Mouse (Mus musculus) brain, embryonic 14.5 days (tissue): ENCODE results near the gene Eml3. TPM values are rescaled to one million over a fixed set of nuclear protein-coding genes. Genes with fewer than 3 reads are reported as not detected.
"Not testable (repeated sequence)": the region's sequence is repeated elsewhere in the genome, so short reads cannot be mapped to it uniquely, and the experiment has no call there.

Source experiments
- DNase-seq: peaks from one replicate; pipeline ENCODE4 v3.0.0-alpha.2; 2011; ENCODE audit warnings: low read depth
- CTCF ChIP-seq: fragments of 200-500 bp; IDR thresholded peaks from 2 replicates; pipeline ENCODE4 v1.5.1; 2012; ENCODE audit warnings: inconsistent platforms, mild to moderate bottlenecking, moderate library complexity, borderline replicate concordance; ENCODE audit not compliant: insufficient read depth, insufficient read length; ENCODE audit errors: extremely low read depth
- POLR2A ChIP-seq: fragments of 200-500 bp; IDR thresholded peaks from 2 replicates; pipeline ENCODE4 v1.6.1; 2012; ENCODE audit warnings: mild to moderate bottlenecking, inconsistent platforms, borderline replicate concordance; ENCODE audit not compliant: poor library complexity, insufficient read depth, insufficient read length, severe bottlenecking; ENCODE audit errors: extremely low read depth
- polyA plus RNA-seq: library from polyadenylated mRNA; depleted of rRNA; stranded (reverse); fragments of >200 nt; gene quantifications from 2 replicates; pipeline ENCODE4 v1.2.3, GENCODE M21; 2012

Eml3 gene
- polyA plus RNA-seq, 1 experiment: 14.7 TPM

GRCm38 (mm10) chr19:8895397-8895960 lies 33.9 kb upstream of the Eml3 start:
- no peak for DNase-seq
- no peak for TF ChIP-seq POLR2A
- no peak for TF ChIP-seq CTCF

- DNase-seq: not testable (repeated sequence)
Observed at GRCm38 (mm10) chr19:8896231-8896630, 33.1 kb upstream of the Eml3 start.

GRCm38 (mm10) chr19:8897211-8897864 lies 32.0 kb upstream of the Eml3 start:
- peak; percentile 41 for DNase-seq

- TF ChIP-seq POLR2A: peak; percentile 54; the same call in 1 of the 2 replicates
- TF ChIP-seq CTCF: 0 out of 2 replicates have a peak, but pooled peaks have one; percentile 6
- peak; percentile 99 for DNase-seq
Observed at GRCm38 (mm10) chr19:8897865-8898495, 31.4 kb upstream of the Eml3 start, which contains the start of gene Ganab. TSS of gene Ganab (plus strand) at chr19:8898071.

- no peak for TF ChIP-seq CTCF
- TF ChIP-seq POLR2A: no peak
- no peak for DNase-seq
Observed at GRCm38 (mm10) chr19:8898576-8898975, 30.8 kb upstream of the Eml3 start.

GRCm38 (mm10) chr19:8899079-8899478 lies 30.3 kb upstream of the Eml3 start:
- no peak for DNase-seq
- TF ChIP-seq POLR2A: no peak
- no peak for TF ChIP-seq CTCF

- TF ChIP-seq POLR2A: no peak
- TF ChIP-seq CTCF: no peak
- DNase-seq: no peak
Observed at GRCm38 (mm10) chr19:8903412-8903811, 25.9 kb upstream of the Eml3 start.

- DNase-seq: no peak
- no peak for TF ChIP-seq POLR2A
- no peak for TF ChIP-seq CTCF
Observed at GRCm38 (mm10) chr19:8908531-8908930, 20.8 kb upstream of the Eml3 start.

- TF ChIP-seq CTCF (no peak), POLR2A (no peak)
- DNase-seq: no peak
Observed at GRCm38 (mm10) chr19:8911810-8912209, 17.5 kb upstream of the Eml3 start.

GRCm38 (mm10) chr19:8914212-8914611 lies 15.1 kb upstream of the Eml3 start:
- DNase-seq: no peak

GRCm38 (mm10) chr19:8919000-8919399 lies 10.4 kb upstream of the Eml3 start:
- DNase-seq: no peak
- TF ChIP-seq CTCF (no peak), POLR2A (no peak)

More at GRCm38 (mm10) chr19:8914212-8914611, 15.1 kb upstream of the Eml3 start:
- no peak for TF ChIP-seq CTCF
- no peak for TF ChIP-seq POLR2A

GRCm38 (mm10) chr19:8919684-8920072 lies 9.7 kb upstream of the Eml3 start:
- TF ChIP-seq POLR2A: no peak
- no peak for DNase-seq
